Mouse (Mus musculus) right cerebral cortex, postnatal 14 days (tissue): ENCODE measurements around the gene Egfr.

Source experiments
- DNase-seq: peaks from one replicate; pipeline ENCODE4 v3.0.0; 2022

The Egfr gene

GRCm38 (mm10) chr11:16781604-16782003 is 29.6 kb downstream of the Egfr start:
- DNase-seq: no peak

GRCm38 (mm10) chr11:16783926-16784659 is 32.1 kb downstream of the Egfr start:
- DNase-seq: no peak

- no peak for DNase-seq
Measured at GRCm38 (mm10) chr11:16792638-16793585, 40.9 kb downstream of the Egfr start.

GRCm38 (mm10) chr11:16795012-16795411 is 43.0 kb downstream of the Egfr start:
- DNase-seq: no peak

- DNase-seq: no peak
Measured at GRCm38 (mm10) chr11:16795513-16795912, 43.5 kb downstream of the Egfr start.

GRCm38 (mm10) chr11:16797456-16797855 is 45.5 kb downstream of the Egfr start:
- no peak for DNase-seq

- DNase-seq: no peak
Measured at GRCm38 (mm10) chr11:16798136-16798535, 46.1 kb downstream of the Egfr start.

- no peak for DNase-seq
Measured at GRCm38 (mm10) chr11:16800507-16800906, 48.5 kb downstream of the Egfr start.

- peak; percentile 46 for DNase-seq
Measured at GRCm38 (mm10) chr11:16802668-16803067, 50.7 kb downstream of the Egfr start.

- no peak for DNase-seq
Measured at GRCm38 (mm10) chr11:16804016-16804415, 52.0 kb downstream of the Egfr start.

GRCm38 (mm10) chr11:16805886-16806285 is 53.9 kb downstream of the Egfr start:
- DNase-seq: no peak

- no peak for DNase-seq
Measured at GRCm38 (mm10) chr11:16809161-16809967, 57.4 kb downstream of the Egfr start.

- no peak for DNase-seq
Measured at GRCm38 (mm10) chr11:16810086-16810485, 58.1 kb downstream of the Egfr start.

- DNase-seq: no peak
Measured at GRCm38 (mm10) chr11:16813298-16813697, 61.3 kb downstream of the Egfr start.

GRCm38 (mm10) chr11:16816414-16816813 is 64.4 kb downstream of the Egfr start:
- DNase-seq: no peak

GRCm38 (mm10) chr11:16817336-16818034 is 65.5 kb downstream of the Egfr start:
- no peak for DNase-seq

- no peak for DNase-seq
Measured at GRCm38 (mm10) chr11:16819424-16819823, 67.4 kb downstream of the Egfr start.

- no peak for DNase-seq
Measured at GRCm38 (mm10) chr11:16820138-16820537, 68.1 kb downstream of the Egfr start.

- no peak for DNase-seq
Measured at GRCm38 (mm10) chr11:16821668-16822254, 69.8 kb downstream of the Egfr start.

- no peak for DNase-seq
Measured at GRCm38 (mm10) chr11:16823830-16824545, 72.0 kb downstream of the Egfr start.

- no peak for DNase-seq
Measured at GRCm38 (mm10) chr11:16829468-16829867, 77.5 kb downstream of the Egfr start.
